Mouse (Mus musculus) liver, adult 2 months (tissue): Measurements from ENCODE around the gene Zic5. TPM values are rescaled to one million over a fixed set of nuclear protein-coding genes. Genes with fewer than 3 reads are reported as not detected.
A peak's percentile ranks its signal among the peaks of the same experiment; 100 is the strongest.

Experiments
- DNase-seq: peaks from one replicate; pipeline ENCODE4 v3.0.0-alpha.2; 2011; ENCODE audit warnings: low read depth, low spot score; ENCODE audit errors: extremely low read depth
- H3K27ac ChIP-seq: fragments of 200-500 bp; replicated peaks from 2 replicates; pipeline ENCODE4 v1.5.1; 2012; ENCODE audit warnings: low read depth, mild to moderate bottlenecking, control low read depth, inconsistent platforms, low read length; ENCODE audit not compliant: insufficient read depth
- H3K27me3 ChIP-seq: fragments of 200-500 bp; 2 replicates; pipeline ENCODE4 v1.6.1; 2012; ENCODE audit warnings: mild to moderate bottlenecking, moderate library complexity, low read length, inconsistent platforms; ENCODE audit not compliant: control insufficient read depth, insufficient read depth
- H3K36me3 ChIP-seq: fragments of 200-500 bp; 2 replicates; pipeline ENCODE4 v1.6.1; 2012; ENCODE audit warnings: low read length, inconsistent platforms; ENCODE audit not compliant: control insufficient read depth, insufficient read depth
- H3K4me1 ChIP-seq: fragments of 200-500 bp; 2 replicates; pipeline ENCODE4 v1.6.1; 2011; ENCODE audit warnings: low read length; ENCODE audit not compliant: control insufficient read depth, insufficient read depth
- H3K4me3 ChIP-seq: fragments of 200-500 bp; 2 replicates; pipeline ENCODE4 v1.5.1; 2011; ENCODE audit warnings: low read depth, mild to moderate bottlenecking, control low read depth, low read length, moderate library complexity; ENCODE audit not compliant: insufficient read depth
- H3K79me2 ChIP-seq: fragments of 200-500 bp; 2 replicates; pipeline ENCODE4 v1.6.1; 2012; ENCODE audit warnings: inconsistent platforms, mild to moderate bottlenecking, low read length, moderate library complexity; ENCODE audit not compliant: control insufficient read depth, insufficient read depth
- H3K9ac ChIP-seq: fragments of 200-500 bp; 2 replicates; pipeline ENCODE4 v1.6.1; 2012; ENCODE audit warnings: low read depth, mild to moderate bottlenecking, control low read depth, inconsistent platforms, low read length
- CTCF ChIP-seq: fragments of 200-500 bp; IDR thresholded peaks from 2 replicates; pipeline ENCODE4 v1.5.1; 2011; ENCODE audit warnings: low read depth, low read length, control low read depth
- POLR2A ChIP-seq: fragments of 200-500 bp; IDR thresholded peaks from 2 replicates; pipeline ENCODE4 v1.6.1; 2011; ENCODE audit warnings: low read length, control low read depth; ENCODE audit not compliant: insufficient read depth; ENCODE audit errors: extremely low read depth
- WGBS: fragments of 180-500 bp; shearing (Covaris S2); methylation state at CpG from one replicate; pipeline ENCODE4 v1.1.7; 2018; 5-methylcytosine and 5-hydroxymethylcytosine counted together
- polyA plus RNA-seq: library from polyadenylated mRNA; depleted of rRNA; stranded (reverse); fragments of >200 nt; gene quantifications from 2 replicates; pipeline ENCODE4 v1.2.3, GENCODE M21; 2012
- total RNA-seq: library from RNA; depleted of rRNA; stranded (reverse); fragments of >200 nt; gene quantifications from 2 replicates; pipeline ENCODE4 v1.2.3, GENCODE M21; 2014

Zic5 gene
- total and polyA plus RNA-seq, 2 experiments: not detected

- Histone ChIP-seq H3K36me3 (no peaks in the 10 kb centered on the region), H3K4me3 (peak within 1 kb of the TSS; percentile 31; the same call in 1 of the 2 replicates), H3K27me3 (peaks cover 29% of the 10 kb centered on the region), H3K9ac (no peak within 1 kb of the TSS), H3K27ac (no peak within 1 kb of the TSS), H3K79me2 (no peaks in the 10 kb centered on the region), H3K4me1 (no peaks in the 10 kb centered on the region)
- TF ChIP-seq CTCF (no peak), POLR2A (no peak)
- WGBS: 1% methylated on average over 58 of the region's 73 CpGs
- no peak for DNase-seq
Measured at GRCm38 (mm10) chr14:122474891-122475556, 9.5 kb upstream of the Zic5 start, which contains the start of gene Zic2. Gene Zic2 (plus strand): TSS chr14:122475435.

DNA sequence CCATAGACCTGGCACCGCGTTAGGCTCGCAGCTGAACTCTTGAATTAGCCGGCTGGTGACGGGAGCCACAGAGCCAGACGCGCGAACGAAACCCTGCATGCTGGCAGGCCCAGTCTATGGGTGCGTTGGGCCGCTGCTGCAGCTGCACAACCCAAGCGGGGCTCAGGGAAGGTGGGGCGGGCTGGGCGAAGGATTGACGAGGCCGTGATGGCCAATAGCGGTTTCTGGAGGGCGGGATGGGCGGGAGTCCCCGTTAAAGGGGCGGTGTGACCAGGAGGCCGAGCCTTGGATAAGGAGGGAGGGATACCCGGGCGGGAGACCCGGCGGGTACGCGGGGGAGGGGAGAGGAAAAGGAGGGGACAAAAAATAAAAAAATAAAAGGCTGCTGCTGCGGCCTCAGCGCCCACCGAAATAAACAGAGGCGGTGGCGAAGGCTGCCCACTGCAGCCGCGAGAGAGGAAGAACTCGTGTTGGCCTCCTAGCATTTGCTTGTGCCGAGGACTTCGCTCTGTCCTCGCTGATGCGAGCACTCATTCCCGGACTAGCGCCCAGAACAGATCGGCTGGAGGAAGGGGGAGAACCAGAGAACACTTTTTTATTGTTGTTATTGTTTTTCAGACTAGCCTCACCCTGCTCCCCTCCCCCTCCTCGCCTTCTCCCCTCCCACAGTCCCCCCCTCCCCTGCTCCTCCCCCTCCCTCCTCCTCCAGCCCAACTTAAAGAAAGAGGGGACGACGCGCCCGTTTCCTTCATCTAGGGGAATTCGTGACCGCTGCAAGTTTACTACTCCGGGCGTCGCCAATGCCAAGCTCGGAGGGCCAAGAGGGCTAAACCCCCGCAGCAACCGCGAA is 8.8 kb upstream of the Zic5 start:
- H3K36me3 ChIP-seq: no peaks in the 10 kb centered on the region
- no peaks in the 10 kb centered on the region for H3K4me1 ChIP-seq
- TF ChIP-seq CTCF (no peak), POLR2A (no peak)
- no peak overlapping the region for H3K4me3 ChIP-seq
- no peak overlapping the region for H3K9ac ChIP-seq
- H3K27ac ChIP-seq: no peak overlapping the region
- no peak for DNase-seq
- peaks cover 29% of the 10 kb centered on the region for H3K27me3 ChIP-seq
- no peaks in the 10 kb centered on the region for H3K79me2 ChIP-seq
- WGBS: 2% methylated on average over 57 of the region's 57 CpGs

- Histone ChIP-seq H3K79me2 (no peaks in the 10 kb centered on the region), H3K4me1 (no peaks in the 10 kb centered on the region), H3K27ac (no peak overlapping the region), H3K27me3 (peaks cover 25% of the 10 kb centered on the region), H3K4me3 (no peak overlapping the region), H3K9ac (no peak overlapping the region), H3K36me3 (no peaks in the 10 kb centered on the region)
- no peak for DNase-seq
- no peak for TF ChIP-seq POLR2A
- TF ChIP-seq CTCF: no peak
- 4% methylated on average over 17 of the region's 17 CpGs for WGBS
Measured at GRCm38 (mm10) chr14:122473211-122473751, 7.8 kb upstream of the Zic5 start.

DNA sequence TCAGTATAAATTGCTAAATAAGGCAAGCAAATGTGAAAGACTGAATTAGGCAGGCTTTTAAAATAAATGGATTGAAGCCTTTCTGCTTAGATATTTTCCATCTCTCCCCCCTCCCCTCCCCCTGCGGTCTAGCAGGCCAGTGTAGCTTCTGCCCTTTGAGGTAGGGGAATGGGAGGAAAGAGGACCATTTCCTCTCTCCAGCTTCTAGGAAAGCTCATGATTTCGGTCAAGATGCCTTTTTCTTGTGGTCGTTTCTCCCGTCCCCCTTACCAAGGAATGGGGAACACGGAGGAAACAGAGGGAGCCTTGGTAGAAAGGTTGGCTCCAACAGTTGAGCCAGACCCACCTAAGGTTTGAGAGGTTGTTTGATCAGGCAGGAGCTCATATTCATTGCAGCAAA is 7.2 kb upstream of the Zic5 start:
- Histone ChIP-seq H3K27me3 (peaks cover 24% of the 10 kb centered on the region), H3K4me1 (no peaks in the 10 kb centered on the region), H3K9ac (no peak overlapping the region), H3K4me3 (no peak overlapping the region), H3K27ac (no peak overlapping the region), H3K79me2 (no peaks in the 10 kb centered on the region), H3K36me3 (no peaks in the 10 kb centered on the region)
- no peak for TF ChIP-seq POLR2A
- no peak for TF ChIP-seq CTCF
- DNase-seq: no peak
- 4% methylated on average over 5 of the region's 5 CpGs for WGBS

DNA sequence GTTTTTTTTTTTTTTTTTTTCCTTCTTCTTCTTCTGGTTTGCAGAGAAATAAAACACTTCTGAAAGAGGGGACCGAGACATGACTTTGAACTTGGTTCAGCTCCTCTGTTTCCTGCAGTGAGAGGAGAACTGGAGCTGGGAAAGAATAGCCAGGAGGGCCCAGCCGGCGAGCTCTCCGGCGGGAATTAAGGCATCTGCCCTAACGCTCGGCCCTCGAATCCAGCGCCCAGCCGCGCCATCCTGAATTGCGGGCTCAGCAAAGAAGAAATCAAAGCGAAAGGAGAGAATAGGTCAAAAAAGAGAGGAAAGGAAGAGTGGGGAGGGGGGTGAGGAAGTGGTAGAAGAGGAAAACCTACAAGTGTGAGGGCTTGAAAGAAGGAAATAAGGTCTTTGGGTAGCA is 6.7 kb upstream of the Zic5 start:
- H3K27me3 ChIP-seq: peaks cover 24% of the 10 kb centered on the region
- H3K79me2 ChIP-seq: no peaks in the 10 kb centered on the region
- H3K27ac ChIP-seq: no peak overlapping the region
- no peak overlapping the region for H3K4me3 ChIP-seq
- TF ChIP-seq CTCF: no peak
- TF ChIP-seq POLR2A: no peak
- no peak overlapping the region for H3K9ac ChIP-seq
- WGBS: 5% methylated on average over 13 of the region's 13 CpGs
- no peak for DNase-seq
- H3K36me3 ChIP-seq: no peaks in the 10 kb centered on the region
- H3K4me1 ChIP-seq: no peaks in the 10 kb centered on the region
